Mouse (Mus musculus) cerebellum, postnatal 4 days (tissue): ENCODE data around the gene Cd248.

Source experiments
- DNase-seq, 2 experiments: peaks; one replicate each; pipeline ENCODE4 v3.0.0; 2022; ENCODE audit warnings: low spot score in 2 of 2, mixed read lengths in 1 of 2

Gene Cd248

GRCm38 (mm10) chr19:5052166-5052822 lies 15.6 kb upstream of the Cd248 start:
- peak in 1 of 2 experiments; percentile 39 for DNase-seq

DNA sequence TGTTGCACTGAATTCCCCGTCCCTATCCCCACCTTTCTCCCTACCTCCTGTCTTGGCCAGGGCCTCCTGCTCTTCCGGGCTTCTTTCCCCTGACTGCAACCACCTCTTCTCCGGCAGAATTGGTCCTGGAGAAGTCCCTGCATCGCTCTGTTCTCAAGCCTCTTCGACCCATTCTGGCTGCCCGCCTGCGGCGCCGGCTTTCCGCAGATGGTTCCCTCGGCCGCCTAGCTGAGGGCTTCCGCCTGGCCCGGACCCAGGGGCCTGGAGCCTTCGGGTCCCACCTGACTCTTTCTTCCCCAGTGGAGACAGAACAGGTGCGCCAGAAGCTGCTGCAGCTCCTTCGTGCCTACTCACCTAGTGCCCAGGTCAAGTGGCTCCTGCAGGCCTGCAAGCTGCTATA lies 15.0 kb upstream of the Cd248 start:
- DNase-seq = no peak

- peak in 1 of 2 experiments; percentile 59 for DNase-seq
Measured at GRCm38 (mm10) chr19:5053909-5054308, 14.0 kb upstream of the Cd248 start.

- peak in 1 of 2 experiments; percentile 58 for DNase-seq
Measured at GRCm38 (mm10) chr19:5056251-5056650, 11.6 kb upstream of the Cd248 start.

GRCm38 (mm10) chr19:5057876-5058775 lies 9.8 kb upstream of the Cd248 start:
- DNase-seq = no peak

DNA sequence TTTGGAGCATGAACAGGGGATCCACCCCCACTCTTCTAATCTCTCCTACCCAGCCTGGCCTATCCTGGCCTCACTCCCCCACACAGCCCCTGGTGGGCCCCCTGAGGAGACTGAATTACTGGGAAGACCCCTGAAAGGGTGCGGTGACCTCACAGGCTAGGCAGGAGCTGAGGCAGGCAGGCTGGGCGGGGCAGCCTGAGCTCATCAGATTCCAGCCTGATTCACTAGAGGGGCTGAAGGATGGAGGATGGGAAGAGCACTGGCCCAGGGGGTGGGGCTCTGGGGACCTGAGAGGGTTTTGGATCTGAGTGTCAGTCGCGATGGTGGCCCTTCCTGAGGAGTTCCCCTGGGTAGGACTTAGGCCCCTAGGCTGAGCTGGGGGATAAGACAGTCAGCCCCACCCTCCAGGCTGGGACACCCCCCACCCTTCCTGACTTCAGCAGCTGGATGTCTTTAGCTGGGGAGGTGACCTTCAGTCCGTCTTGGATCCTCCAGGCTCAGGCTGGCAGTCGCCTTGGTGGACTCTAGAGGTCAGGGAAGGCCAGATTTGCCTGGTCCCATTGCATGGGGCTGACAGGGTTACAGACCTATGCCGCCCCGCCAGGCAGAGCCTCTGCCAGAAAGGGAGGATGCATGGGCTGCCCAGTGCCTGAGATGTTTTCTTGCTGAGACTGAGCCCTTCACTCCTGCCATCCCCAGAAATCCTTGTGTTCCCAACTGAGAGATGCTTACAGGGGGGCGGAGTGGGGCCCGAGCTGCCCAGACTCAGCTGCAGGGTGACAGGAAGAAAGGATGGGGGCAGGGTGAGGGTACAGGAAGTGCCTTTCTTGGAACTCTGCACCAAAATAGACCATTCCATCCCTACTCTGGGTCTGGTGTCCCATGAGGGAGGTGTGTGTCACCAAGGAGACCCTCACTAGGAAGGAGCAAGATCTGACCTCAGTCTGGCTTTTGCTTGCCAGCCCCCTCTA lies 8.8 kb upstream of the Cd248 start:
- no peak for DNase-seq

GRCm38 (mm10) chr19:5060365-5061330 lies 7.2 kb upstream of the Cd248 start:
- no peak for DNase-seq

GRCm38 (mm10) chr19:5062041-5062440 lies 5.8 kb upstream of the Cd248 start:
- no peak for DNase-seq

DNA sequence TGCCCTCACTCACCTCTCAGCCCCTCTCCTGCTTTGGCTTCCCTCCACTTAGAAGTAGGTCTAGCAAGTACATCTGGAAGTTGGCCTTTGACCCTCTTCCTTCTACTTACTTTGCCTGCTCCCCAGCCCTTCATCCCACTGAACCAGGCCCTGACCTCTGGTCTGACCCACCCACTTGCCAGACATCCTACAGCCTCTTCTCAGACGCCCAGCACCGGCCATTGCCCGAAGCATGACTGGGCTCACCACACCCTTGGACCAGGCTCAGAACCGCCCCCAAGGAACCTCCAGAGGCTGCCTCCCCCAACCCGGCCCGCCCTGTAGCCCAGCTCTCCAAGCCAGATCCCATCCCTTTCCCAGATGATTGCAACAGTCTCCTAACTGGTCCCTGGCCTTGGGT lies 5.4 kb upstream of the Cd248 start:
- DNase-seq = no peak

- DNase-seq = no peak
Measured at GRCm38 (mm10) chr19:5065104-5065503, 2.8 kb upstream of the Cd248 start.

DNA sequence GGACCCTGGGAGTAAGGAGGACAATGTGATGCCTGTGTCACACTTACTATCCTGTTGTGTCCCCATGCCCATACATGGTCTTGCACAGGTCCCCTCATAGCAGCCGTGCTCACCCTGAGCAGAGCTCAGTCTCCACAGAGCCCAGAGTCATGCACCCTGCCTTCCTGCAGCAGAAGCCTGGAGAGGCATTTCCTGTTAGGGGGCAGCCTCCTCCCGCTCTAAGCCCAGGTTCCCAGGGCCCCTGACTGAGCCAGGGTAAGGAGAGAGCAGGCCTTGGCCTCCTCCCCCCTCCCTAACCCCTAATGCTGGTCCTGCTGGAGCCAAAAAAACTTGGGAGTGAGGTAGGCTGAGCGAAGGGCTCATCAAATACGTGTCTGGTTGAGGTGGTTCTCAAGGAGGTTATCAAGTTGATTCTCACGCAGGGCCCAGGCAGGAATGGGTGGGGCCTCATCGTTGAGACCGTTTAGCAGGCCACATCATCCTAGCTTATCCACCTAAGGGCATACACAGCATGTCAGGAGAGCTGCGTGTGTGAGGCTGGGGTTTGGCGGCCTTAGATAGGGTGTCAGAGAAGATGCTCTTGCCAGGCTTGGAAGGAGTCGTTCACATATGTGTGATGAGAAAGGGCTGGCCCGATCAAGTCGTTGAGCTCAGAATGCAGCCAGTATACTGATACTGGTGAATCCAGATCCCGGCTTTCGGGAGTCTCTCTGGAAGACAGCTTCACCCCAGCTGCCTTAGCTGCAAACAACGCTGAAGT lies 658 bp upstream of the Cd248 start:
- no peak for DNase-seq

DNA sequence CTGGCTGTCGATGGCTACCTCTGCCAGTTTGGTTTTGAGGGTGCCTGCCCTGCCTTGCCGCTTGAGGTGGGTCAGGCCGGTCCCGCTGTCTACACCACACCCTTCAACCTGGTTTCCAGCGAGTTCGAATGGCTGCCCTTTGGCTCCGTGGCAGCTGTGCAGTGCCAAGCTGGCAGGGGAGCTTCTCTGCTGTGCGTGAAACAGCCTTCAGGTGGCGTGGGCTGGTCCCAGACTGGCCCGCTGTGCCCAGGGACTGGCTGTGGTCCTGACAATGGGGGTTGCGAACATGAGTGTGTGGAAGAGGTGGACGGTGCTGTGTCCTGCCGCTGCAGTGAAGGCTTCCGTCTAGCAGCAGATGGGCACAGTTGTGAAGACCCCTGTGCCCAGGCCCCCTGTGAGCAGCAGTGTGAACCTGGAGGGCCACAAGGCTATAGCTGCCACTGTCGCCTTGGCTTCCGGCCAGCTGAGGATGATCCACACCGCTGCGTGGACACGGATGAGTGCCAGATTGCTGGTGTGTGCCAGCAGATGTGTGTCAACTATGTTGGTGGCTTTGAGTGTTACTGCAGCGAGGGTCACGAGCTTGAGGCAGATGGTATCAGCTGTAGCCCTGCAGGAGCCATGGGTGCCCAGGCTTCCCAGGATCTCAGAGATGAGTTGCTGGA lies 824 bp downstream of the Cd248 start:
- DNase-seq = no peak

DNA sequence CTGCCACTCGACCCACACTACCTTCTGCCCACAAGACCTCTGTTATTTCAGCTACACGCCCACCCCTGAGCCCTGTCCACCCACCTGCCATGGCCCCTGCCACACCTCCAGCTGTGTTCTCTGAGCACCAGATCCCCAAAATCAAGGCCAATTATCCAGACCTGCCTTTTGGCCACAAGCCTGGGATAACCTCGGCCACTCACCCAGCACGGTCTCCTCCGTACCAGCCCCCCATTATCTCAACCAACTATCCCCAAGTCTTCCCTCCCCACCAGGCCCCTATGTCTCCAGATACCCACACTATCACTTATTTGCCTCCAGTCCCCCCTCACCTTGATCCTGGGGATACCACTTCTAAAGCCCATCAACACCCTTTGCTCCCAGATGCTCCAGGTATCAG lies 1.6 kb downstream of the Cd248 start:
- DNase-seq = no peak

- DNase-seq = no peak
Measured at GRCm38 (mm10) chr19:5069978-5070377, 2.1 kb downstream of the Cd248 start.

GRCm38 (mm10) chr19:5071077-5071476 lies 3.2 kb downstream of the Cd248 start:
- DNase-seq = no peak

- no peak for DNase-seq
Measured at GRCm38 (mm10) chr19:5071545-5072369, 3.9 kb downstream of the Cd248 start.

DNA sequence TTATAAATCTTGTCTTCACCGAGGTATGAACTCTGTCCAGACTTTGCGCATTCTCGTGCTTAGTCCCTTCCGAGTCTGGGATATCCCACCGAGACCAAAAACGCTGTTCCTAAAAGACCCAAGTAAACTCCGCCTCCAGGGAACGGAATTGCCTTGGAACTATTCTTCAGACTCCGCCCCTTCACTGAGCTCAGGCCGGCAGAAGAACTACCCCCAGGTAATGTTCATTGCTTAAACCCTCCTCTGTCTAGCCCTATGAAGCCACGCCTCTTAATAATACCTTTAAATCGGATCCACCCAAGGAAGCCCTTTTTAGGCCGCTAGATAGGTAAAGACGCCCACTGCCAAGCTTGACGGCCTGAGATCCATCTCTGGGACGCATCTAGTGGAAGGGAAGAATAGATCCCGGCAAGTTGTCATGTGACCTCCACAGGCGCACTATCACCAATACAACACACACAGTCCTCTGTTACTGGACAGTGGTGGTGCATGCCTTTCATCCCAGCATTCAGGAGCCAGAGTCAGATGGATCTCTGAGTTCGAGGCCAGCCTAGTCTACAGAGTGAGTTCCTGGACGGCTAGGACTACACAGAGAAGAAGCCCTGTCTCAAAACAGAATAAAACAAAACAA lies 4.6 kb downstream of the Cd248 start:
- no peak for DNase-seq

DNA sequence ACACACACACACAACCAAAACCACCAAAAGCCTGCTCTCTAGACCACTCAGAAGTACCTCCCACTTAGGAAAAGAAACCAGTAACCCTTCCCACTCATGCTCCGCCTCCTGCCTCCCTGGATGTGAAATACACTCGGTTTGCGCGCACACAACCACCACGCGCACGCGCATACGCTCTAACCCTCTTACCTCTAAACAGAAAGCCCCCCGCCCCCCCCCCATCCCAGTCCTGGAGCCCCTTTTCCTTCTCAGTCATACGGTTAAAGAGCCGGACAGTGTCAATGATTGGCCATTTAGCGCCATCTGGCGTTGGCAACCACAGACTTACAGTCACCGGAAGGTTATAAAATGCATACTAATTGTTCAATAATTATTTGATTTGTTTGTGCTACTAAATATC lies 5.2 kb downstream of the Cd248 start:
- DNase-seq = peak in 1 of 2 experiments; percentile 62
